Mouse (Mus musculus): ENCODE results near the gene Slc35e1.
A peak's percentile ranks its signal among the peaks of the same experiment; 100 is the strongest.

Gene Slc35e1

DNA sequence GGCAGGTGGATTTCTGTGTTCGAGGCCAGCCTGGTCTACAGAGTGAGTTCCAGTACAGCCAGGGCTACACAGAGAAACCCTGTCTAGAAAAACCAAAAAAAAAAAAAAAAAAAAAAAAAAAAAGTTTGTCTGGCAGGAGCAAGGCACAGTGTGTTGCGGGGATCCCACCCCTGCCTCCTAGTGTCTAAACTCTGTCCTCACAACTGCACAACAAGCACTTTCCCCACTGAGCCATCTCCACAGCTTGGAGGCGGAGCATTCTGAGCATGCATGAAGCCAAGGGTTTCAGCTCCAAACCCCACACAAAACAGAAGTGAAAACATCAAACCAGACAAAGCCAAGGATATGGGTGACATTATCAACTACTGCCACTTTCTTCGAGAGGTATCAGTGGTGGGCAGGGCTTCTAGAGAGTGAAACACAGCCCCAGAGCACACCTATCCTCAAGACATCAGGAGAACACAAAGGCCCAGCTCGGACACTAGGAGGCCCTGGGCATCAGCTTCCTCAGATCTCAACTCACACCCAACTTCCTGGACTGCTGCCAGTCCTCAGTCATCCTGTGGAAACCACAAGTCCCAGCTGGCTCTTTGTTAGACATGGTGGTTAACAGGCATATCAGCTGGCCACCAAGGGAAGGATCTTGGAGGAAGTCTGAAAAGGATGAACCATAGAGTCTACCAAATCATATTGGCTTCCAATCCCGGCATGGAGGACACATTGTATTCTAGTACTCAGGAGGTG, 6.8 kb downstream of the Slc35e1 start:
- DNase-seq = no peak

DNA sequence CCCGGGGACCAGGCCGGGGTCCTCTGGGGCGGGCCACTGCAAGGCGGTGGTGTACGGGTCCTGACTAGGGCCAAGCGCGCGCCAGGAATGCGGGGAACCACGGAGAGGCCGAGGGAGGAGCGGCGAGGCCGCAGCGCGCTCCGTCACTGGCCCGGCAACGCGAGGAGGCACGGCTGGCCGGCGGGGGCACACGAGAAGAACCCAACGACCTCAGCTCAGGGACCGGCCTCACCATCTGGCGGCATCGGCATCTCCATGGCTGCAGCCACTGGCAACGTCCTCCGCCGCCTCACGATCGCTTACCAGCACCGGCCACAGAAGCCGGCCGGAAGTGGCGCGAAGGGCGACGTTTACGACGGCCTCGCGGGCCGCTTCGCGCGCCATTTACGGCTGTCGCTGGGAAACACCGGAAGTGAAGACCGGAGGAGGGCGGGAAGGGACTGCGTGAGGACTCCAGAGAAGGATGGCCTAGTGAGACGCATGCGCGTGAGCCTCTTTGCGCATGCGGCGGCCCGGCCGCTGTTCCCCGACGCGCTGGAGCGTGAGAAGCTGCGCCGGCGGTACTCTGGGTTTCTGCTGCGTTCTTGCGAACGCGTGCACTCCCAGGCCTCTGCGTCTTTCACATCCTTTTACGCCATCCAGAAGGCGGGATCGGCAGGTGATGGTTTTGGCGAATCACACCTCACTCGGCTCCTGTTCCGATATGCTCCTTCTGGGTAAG, 17.4 kb downstream of the Slc35e1 start, which contains the start of gene Cherp:
Gene Cherp, minus strand, starts transcription at position 401 of the 721 bp plus-strand sequence.
- DNase-seq = peak; percentile 99

DNA sequence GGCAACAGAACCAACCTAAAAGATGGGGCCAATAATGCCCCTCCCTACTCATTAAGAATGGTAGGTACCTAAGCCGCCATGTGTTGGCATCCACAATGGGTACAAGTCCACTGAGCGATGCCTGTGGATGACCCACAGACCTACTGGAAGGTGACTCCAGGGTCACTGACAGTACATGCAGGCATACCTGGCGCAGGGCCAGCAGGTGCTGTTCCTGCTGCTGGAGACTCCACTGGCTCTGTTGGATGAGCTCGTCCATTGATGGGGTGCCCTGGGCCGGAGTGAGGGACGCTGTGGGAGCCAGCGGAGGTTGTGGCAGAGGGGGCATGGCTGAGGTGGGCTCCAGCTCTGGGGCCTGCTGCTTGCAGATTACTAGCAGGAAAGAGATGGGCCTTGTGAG, 21.7 kb downstream of the Slc35e1 start:
- DNase-seq = no peak

DNA sequence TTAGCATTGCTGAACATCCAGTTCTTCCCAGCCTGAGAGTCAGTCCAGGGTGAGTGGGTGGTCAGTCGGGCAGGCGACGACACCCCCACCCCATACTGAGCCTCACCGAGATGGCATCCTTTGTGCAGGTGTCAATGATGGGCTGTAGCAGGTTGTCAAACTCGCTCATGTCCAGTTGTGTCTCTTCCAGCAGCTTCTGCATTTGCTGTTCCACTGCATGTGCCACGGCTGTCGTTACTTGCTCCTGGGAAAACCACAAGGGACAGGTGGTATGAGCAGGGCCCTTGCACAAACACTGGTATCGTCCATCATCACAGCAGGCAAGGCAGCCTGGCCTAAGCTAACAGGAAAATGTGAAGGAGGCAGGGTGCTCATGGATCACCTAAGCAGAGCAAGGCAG, 22.4 kb downstream of the Slc35e1 start:
- DNase-seq = no peak

DNA sequence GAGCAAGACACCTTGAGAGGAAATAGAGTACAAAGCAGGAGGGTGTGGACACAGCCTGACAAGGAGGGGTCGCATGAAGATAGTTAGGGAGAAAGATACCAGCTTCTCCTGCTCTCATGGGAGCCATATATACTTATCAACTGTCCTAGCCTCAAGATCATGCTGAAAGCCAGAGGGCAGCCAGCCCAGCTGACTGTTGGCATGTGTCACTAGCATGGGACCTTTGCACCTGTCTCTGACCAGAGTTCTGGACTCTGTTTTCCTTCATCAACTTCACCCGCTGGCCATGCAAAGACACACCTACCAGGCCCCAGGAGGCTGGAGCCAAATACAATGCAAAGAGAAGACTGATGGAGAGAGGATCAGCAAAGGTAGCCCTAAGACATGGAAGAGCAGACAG, 23.2 kb downstream of the Slc35e1 start:
- DNase-seq = no peak

DNA sequence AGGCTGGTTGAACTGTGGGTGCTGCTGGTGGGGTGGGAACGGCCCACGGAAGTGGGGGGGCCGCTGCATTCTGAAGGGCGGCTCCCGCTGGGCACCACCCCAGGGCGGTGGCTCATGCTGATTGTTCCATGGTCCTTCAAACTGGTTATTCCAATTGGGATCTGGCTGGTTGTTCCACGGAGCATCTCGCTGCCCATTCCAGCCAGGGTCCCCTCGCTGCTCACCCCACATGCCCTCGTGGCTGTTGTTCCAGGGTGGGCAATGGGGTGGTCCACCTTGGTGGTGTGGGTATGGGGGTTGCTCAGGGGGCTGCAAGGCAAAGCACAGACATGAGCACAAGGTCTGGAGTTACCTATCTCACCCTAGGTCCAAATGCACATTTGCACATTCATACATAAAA, 28.2 kb downstream of the Slc35e1 start:
- no peak for DNase-seq

DNA sequence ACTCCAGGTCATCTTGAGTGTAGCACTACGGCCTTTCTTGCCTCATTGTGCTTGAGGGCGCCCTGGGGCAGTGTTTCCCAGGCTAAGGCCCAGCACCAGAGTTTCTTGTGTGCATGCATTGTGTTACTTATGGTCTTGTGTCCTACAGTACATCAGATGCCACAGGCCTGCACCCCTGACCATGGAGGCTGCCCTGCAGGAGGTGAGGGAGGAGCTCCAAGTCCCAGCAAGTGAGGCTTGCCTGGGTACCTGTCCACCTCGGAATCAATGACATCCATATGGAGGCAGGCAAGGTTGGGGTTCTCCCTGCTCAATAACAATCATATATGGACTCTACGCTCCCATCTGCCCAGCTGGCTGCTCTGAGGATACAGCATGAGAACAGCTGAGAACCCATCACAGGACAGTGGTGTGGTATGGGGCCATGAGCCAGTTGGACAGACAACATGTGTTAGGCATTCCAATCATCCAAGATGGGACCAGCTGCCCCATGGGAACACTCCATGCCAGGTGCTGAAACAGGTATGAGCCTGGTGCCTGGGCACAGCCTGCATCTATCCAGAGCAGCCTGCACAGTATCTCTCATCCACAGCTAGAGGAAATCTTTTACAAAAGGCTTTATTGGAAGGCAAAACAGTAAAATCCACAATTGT, 32.4 kb downstream of the Slc35e1 start:
- no peak for DNase-seq

DNA sequence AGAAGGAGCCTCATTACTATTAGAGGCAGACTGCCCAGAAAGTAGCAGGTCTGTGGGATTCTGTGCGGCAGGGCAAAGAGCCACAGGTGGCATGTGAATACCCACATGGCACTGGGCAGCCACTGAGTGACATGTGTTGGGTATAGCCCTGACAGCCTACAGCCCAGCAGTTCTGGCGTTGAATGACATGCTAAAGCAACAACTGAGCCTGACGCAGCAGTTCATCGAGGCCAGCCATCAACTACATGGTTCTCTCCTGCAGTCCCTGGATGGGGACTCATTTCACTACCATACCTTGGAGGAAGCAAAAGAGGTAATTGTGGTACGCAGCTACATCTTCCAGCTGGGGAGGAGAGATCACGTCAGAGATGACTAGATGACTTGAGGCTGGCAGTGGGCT, 34.0 kb downstream of the Slc35e1 start:
- DNase-seq = no peak

DNA sequence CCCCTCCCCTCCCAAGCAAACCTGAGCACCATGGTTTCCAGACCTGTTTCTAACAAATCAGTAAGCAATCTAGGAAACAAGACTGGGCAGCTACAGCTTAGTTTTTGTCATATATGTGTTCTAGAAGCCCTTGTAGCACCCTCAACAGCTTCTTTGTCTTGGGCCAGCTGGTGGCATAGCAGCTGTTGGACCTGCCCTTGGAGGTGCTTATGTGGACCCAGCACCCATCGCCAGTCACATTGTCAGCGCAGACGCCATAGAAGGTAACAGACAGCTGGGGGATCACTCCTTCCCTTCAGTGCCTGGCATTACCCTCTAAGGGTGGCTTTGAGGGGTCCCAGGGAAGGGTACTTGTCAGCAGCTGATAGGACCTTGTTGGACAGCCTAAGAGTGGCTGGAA, 34.6 kb downstream of the Slc35e1 start:
- no peak for DNase-seq

DNA sequence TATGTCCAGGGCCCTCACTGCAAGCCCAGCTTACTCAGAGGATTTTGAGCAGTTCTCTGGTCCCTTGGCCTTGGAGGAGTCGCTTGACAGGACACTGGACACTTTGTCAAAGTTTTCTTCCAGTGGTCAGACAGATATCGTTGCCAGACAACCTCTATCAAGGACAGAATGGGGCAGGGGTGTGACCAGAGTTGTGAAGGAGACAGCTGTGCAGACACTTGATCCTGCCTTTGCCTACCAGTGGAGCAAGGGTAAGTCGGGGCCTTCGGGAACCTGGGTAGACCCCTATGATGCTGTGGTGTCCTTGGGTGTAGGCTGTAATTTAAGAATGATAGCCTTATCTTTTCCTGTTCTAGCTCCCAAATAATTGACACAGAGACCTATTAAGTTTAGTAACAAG, 37.1 kb downstream of the Slc35e1 start:
- DNase-seq = no peak

DNA sequence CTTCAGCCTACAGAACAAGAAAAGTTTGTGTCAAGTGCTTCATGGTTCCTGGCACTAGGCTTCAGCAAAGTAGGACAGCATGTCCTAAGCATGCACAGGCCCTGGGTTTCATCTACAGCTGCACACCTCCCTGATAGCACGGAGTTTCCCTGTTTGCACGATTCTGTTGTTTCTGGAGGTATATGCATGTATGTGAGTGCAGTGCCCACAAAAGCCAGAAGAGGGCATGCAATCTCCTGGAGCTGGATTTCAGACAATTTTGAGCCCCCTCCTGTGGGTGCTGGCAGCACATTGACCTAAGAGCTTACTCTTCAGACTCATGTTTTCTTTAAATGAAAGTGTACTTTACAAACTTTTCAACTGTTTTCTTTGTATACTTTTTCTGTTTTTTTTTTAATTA, 38.5 kb downstream of the Slc35e1 start:
- DNase-seq = no peak

DNA sequence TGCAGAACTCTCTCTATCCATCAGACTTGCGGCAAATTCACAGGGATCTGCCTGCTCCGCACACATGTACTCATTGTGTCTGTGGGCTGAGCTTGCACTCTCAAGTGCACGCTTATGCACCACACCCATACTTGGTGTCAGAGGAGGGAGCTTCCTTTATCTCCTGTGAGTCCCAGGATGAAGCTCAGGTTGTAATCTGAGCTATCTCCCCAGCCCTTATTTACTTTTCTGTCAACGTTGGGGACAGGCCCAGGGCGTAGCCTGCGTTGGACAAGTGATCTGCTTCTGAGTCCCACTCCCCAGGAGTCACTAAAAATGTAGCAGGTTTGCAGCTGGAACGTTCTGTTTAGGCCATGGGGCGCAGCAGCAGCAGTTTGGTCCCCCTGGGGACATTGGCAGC, 40.9 kb downstream of the Slc35e1 start:
- DNase-seq = no peak

DNA sequence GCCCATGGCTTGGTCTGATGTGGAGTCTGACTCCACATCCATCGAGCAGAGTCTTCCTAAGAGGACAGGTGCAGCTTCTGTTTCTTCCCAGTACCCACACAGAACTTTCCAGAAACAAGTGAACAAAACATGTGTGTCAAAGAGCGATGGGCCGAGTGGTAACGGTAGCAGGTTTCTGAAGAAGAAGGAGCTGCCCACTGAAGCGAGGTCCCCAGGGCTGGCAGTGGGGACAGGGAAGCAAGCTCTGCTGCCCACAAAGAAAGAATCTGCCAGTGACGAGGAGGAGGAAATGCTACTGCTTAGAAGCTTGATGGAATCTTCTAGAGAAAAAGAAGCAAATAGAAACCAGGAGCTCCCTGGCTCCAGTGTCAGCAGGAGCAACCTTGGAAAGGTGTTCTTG, 47.3 kb downstream of the Slc35e1 start:
- DNase-seq = no peak

DNA sequence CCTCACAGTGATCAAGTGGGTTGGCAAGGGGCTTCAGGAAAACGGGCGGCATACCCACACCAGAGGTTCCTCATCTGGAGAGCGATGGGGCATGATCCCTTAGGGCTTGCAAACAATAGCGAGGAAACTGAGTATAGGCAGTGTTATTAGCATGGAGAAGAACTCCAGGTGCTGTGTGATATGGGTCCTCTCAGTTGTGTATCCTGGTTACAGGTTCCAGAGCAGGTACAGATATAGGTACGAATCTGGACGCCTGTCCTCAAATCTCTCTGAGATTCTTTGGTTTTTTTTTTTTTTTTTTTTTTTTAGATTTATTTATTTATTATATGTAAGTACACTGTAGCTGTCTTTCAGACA, 48.4 kb downstream of the Slc35e1 start:
- DNase-seq = no peak

DNA sequence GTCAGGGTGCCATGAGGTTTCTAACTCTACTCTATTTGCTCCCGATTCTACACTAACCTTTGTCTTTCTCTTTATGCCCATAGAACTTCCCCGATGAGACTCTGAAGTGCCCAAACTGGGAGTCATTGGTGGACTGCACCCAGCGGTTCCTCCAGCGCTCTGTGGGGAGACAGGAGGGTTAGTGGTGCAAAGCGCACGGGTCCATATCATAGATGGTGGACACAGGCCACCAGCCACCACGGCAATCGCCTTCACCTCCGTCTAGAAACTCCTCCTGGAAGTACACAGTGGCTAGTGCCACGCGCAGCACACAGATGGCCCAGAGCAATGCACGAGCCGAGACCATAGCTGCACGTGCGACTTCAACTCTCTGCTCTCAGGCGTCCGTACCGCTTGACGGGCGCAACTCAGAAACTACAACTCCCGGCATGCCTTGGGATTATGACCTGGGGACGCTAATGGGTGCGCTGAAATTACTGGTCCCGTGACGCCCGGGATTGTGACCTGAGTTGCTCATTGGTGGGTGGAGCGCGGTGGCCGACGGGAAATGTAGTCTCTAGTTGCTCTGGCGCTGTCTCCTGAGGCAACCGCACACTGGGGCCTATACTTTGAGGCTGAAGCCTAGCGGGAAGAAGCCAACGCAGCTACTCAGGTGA, 48.9 kb downstream of the Slc35e1 start, which contains the start of the genes Calr3 and 1700030K09Rik:
Gene Calr3, minus strand, starts transcription at position 533 of the 656 bp plus-strand sequence.
Gene 1700030K09Rik, plus strand, starts transcription at position 543 of the 656 bp plus-strand sequence.
- peak; percentile 99 for DNase-seq

DNA sequence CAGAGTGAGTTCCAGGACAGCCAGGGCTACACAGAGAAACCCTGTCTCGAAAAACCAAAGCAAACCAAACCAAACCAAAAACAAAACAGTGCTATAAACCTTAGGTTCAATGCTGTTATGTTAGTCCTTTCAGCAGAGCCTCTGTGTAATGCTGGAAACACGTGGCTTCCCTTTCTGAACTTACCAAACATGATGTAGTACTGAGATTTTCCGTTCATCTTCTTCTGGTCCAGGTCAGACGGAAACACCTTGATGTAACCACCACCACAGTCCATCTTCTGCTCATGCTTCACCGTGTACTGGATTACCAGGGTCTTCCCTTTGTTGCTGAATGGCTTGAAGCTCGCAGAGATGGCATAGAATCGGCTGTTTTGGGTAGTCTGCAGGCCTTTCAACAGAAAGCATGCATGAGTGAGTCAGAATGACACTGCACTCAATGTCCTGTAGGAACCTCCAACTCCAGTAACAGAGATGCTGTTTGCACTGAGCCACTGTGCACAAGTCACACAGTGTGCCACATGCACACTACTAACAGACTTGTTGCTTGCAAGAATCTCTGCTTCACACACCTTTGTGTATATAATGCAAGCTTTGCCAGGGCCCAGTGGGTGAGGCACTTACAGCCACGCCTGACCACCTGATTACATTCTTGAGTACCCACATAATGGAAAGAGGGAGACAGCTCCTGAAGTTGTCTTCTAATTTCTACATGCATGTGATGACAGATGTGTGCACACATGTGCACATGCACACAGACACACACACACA, 54.0 kb downstream of the Slc35e1 start:
- no peak for DNase-seq

DNA sequence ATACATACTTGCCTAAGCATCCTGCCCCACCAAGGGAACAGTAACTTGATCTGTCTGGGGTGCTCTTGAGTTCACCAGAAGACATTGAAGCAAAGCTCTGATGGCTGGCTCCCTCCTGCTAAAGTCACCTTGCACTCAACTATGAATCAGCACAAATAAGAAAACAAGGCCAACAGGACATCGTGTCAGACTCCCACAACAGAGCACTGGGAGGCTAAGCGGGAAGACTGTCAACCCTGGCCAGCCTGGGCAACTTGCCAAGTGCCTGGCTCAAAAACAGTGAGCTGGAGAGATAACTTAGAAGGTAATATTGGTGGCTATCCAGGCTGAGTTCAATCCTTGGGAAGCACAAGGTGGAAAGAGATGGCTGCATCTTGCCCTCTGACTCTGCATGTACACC, 57.5 kb downstream of the Slc35e1 start:
- DNase-seq = no peak

Data from embryo, embryonic 11 days (tissue).